Mouse (Mus musculus): ENCODE measurements around the gene Ifngr1.

The Ifngr1 gene

GRCm38 (mm10) chr10:19591641-19592441 is at the start of gene Ifngr1:
TSS of gene Ifngr1 (plus strand) at chr10:19591949.
- in situ Hi-C loops (cut with MboI): loop anchor here (10.0 kb wide), 1 partner anchor 93 kb away; no protein-coding TSS in a partner anchor

GRCm38 (mm10) chr10:19546825-19547224 is 44.9 kb upstream of the Ifngr1 start:
- in situ Hi-C loops (cut with MboI): no loop called here

GRCm38 (mm10) chr10:19548016-19548415 is 43.7 kb upstream of the Ifngr1 start:
- in situ Hi-C loops (cut with MboI): no loop called here

- in situ Hi-C loops (cut with MboI): no loop called here
Observed at GRCm38 (mm10) chr10:19548491-19548890, 43.3 kb upstream of the Ifngr1 start.

GRCm38 (mm10) chr10:19551585-19551984 is 40.2 kb upstream of the Ifngr1 start:
- in situ Hi-C loops (cut with MboI): no loop called here

GRCm38 (mm10) chr10:19553857-19554256 is 37.9 kb upstream of the Ifngr1 start:
- in situ Hi-C loops (cut with MboI): no loop called here

GRCm38 (mm10) chr10:19557696-19558095 is 34.1 kb upstream of the Ifngr1 start:
- in situ Hi-C loops (cut with MboI): no loop called here

- in situ Hi-C loops (cut with MboI): no loop called here
Observed at GRCm38 (mm10) chr10:19559565-19560165, 32.1 kb upstream of the Ifngr1 start.

- in situ Hi-C loops (cut with MboI): no loop called here
Observed at GRCm38 (mm10) chr10:19562598-19562997, 29.2 kb upstream of the Ifngr1 start.

- in situ Hi-C loops (cut with MboI): no loop called here
Observed at GRCm38 (mm10) chr10:19563443-19563861, 28.3 kb upstream of the Ifngr1 start.

- in situ Hi-C loops (cut with MboI): no loop called here
Observed at GRCm38 (mm10) chr10:19567481-19567880, 24.3 kb upstream of the Ifngr1 start.

- in situ Hi-C loops (cut with MboI): no loop called here
Observed at GRCm38 (mm10) chr10:19570288-19570687, 21.5 kb upstream of the Ifngr1 start.

GRCm38 (mm10) chr10:19570716-19571115 is 21.0 kb upstream of the Ifngr1 start:
- in situ Hi-C loops (cut with MboI): no loop called here

GRCm38 (mm10) chr10:19577571-19577970 is 14.2 kb upstream of the Ifngr1 start:
- in situ Hi-C loops (cut with MboI): no loop called here

GRCm38 (mm10) chr10:19578001-19578400 is 13.7 kb upstream of the Ifngr1 start:
- in situ Hi-C loops (cut with MboI): no loop called here

GRCm38 (mm10) chr10:19578409-19578986 is 13.3 kb upstream of the Ifngr1 start:
- in situ Hi-C loops (cut with MboI): no loop called here

GRCm38 (mm10) chr10:19580660-19581059 is 11.1 kb upstream of the Ifngr1 start:
- in situ Hi-C loops (cut with MboI): no loop called here

- in situ Hi-C loops (cut with MboI): no loop called here
Observed at GRCm38 (mm10) chr10:19581844-19582582, 9.7 kb upstream of the Ifngr1 start.

GRCm38 (mm10) chr10:19582806-19583430 is 8.8 kb upstream of the Ifngr1 start:
- in situ Hi-C loops (cut with MboI): no loop called here

- in situ Hi-C loops (cut with MboI): no loop called here
Observed at GRCm38 (mm10) chr10:19584064-19584463, 7.7 kb upstream of the Ifngr1 start.

- in situ Hi-C loops (cut with MboI): no loop called here
Observed at GRCm38 (mm10) chr10:19584846-19585245, 6.9 kb upstream of the Ifngr1 start.

GRCm38 (mm10) chr10:19585860-19586259 is 5.9 kb upstream of the Ifngr1 start:
- in situ Hi-C loops (cut with MboI): no loop called here

All from mature B cell (primary cell).